Mouse (Mus musculus) thymus, postnatal 4 days (tissue): ENCODE results near the gene Ube2t.
A peak's percentile ranks its signal among the peaks of the same experiment; 100 is the strongest.

Experiments used
- DNase-seq: peaks from one replicate; pipeline ENCODE4 v3.0.0; 2021

Ube2t gene

GRCm38 (mm10) chr1:134962053-134962803 is at the start of gene Ube2t:
Gene Ube2t, plus strand, starts transcription at chr1:134962565.
- peak; percentile 96 for DNase-seq

- no peak for DNase-seq
Measured at GRCm38 (mm10) chr1:134913535-134913934, 48.8 kb upstream of the Ube2t start.

GRCm38 (mm10) chr1:134915421-134915820 is 46.9 kb upstream of the Ube2t start:
- no peak for DNase-seq

- no peak for DNase-seq
Measured at GRCm38 (mm10) chr1:134919010-134919409, 43.4 kb upstream of the Ube2t start.

GRCm38 (mm10) chr1:134932431-134932830 is 29.9 kb upstream of the Ube2t start:
- DNase-seq: no peak

DNA sequence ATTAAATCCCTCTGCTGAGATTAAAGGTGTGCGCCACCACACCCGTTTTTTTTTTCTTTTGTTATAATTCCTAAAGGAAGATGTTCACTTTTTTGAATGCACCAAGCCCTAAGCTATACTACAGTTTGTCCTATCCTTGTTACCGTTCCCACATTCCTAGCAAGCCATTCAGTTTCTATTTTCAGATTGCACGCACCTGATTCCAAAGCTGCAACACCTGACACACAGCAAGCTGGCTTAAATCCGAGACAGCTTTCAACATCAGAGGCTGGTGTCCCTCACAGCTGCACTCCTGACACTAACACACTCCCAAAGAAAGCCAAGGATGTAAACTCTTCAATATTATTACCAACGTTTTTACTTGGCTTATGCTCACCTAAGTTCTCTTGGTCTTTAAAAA is 26.0 kb upstream of the Ube2t start:
- DNase-seq: no peak

DNA sequence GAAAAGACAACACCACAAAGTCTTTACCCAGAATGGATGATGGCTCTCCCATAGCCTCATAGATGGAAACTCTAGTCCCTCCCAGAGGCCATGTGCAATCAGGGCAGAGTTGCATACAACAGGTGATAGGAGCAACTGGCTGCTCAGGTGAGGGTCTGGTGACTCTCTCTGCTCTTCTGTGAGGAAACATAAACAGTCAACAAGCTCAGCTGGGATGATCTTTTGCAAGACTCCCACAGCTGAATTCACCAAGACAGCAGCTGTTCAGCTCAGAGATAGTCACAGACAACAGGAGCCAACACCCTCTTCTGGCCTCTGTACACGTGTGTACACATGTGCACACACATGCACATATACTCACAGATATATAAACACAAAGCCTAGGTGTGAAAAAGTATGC is 24.1 kb upstream of the Ube2t start:
- DNase-seq: no peak

DNA sequence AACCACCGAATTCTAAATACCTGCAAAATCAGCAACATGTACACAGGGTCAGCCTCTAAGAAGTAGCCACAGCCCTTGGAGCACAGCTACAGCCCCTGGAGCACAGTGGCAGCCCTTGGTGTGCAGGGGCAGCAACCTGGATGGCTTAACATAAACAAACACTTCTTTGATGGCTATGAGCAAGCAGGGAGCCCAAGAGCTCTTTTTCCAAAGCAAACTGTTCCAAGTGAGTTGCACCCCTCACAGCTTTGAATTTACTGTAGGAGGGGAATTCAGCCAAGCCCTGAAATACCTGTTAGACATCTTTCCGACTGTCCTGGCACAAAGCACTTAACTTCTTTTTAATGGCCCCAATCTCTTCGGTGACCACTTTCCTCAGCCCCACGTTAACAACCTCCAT is 21.5 kb upstream of the Ube2t start:
- DNase-seq: no peak

- no peak for DNase-seq
Measured at GRCm38 (mm10) chr1:134942898-134943297, 19.5 kb upstream of the Ube2t start.

GRCm38 (mm10) chr1:134947590-134947989 is 14.8 kb upstream of the Ube2t start:
- DNase-seq: no peak

DNA sequence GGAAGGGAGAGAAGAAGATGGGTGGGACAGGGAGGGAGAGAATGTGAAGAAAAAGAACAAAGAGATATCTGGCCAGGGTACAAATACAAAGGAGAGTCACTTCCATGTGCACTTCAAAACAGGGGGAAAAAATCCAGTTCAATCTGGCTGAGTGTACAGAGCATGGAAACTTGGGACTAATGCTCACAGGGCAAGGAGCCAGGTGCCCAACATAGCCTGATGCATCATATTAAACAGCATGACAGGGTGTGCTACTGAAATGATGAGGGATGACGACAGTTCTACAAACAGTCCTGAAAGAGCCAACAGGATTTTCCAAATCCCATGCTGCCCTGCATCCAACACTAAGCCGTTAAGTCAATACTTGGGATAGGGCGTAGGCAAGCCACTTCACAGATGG is 12.4 kb upstream of the Ube2t start:
- DNase-seq: no peak

DNA sequence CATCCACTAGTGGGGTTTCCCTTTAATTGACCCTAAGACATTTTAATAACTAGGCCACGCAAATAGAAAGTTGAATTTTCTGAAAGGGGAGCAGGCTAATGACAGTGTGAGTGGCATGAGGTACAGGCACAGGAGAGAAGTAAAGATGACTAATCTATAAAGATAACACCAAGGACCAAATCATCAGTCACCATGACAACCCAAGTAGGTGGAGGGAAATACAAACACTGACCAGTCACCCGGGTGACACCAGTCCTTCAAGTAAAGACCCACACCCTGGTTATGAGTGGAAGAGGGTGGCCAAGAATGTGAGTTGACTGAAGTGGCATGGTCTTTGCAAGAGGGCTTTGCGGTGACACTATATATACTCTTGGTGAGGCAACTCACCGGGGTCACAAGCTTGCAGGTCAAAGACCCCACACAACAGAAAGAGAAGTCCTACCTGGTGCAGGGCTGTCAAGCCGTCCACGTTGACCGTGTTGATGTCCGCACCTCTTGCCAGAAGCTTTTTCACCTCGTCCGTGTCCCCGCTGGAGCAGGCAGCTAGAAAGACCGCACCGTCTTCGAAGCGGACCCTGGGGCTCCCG is 7.2 kb upstream of the Ube2t start:
- DNase-seq: no peak

DNA sequence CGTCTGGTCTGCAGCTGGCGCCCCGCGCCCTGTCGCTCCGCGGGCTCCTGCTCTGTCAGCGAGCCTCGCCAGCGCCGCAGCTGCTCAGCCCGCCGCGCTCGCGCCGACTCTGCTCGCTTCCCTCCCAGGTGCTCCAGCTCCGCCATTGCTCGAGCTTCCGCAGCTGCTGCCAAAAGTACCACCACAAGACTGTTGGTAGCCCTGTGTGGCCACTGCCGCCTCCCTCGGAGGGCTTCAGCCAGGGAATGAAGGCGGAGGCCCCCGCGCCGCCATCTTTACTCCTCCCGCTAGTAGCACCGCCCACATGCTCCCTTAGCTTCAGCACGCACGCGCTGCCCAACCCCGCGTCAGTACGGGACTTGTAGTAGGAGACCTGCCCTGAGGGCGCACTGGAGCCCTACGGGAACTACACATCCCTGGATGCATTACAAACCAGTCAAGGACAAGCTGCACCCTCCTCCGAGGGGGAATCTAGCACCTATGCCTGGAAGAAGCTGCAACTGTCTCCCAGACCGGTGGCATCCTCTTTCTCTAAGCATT is 6.7 kb upstream of the Ube2t start, which contains the start of gene Ppp1r12b:
Gene Ppp1r12b (minus strand): TSS at position 306 of the 540 bp plus-strand sequence.
- DNase-seq: peak; percentile 94

- DNase-seq: no peak
Measured at GRCm38 (mm10) chr1:134960634-134961033, 1.7 kb upstream of the Ube2t start.

- peak; percentile 67 for DNase-seq
Measured at GRCm38 (mm10) chr1:134962821-134963220, 456 bp downstream of the Ube2t start.

GRCm38 (mm10) chr1:134965430-134965829 is 3.1 kb downstream of the Ube2t start:
- no peak for DNase-seq

DNA sequence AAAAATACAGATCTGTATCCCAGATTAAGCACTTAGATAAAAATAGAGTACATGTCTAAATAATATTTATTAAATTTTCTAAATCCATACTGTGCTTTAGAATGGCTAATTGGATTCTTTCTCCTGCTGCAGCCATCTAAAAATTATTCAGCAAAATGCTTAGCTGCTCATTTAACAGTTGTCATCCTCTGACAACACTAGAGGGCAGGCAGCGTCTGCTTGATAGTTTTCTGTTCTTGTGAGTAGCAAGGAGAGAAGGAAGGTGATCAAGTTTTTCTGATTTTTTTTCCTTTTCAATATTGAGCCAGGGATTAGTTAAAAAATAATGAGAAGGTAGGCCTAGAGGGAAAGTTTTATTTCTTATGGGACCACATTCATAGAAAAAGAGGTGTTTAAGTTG is 10.6 kb downstream of the Ube2t start:
- DNase-seq: no peak

DNA sequence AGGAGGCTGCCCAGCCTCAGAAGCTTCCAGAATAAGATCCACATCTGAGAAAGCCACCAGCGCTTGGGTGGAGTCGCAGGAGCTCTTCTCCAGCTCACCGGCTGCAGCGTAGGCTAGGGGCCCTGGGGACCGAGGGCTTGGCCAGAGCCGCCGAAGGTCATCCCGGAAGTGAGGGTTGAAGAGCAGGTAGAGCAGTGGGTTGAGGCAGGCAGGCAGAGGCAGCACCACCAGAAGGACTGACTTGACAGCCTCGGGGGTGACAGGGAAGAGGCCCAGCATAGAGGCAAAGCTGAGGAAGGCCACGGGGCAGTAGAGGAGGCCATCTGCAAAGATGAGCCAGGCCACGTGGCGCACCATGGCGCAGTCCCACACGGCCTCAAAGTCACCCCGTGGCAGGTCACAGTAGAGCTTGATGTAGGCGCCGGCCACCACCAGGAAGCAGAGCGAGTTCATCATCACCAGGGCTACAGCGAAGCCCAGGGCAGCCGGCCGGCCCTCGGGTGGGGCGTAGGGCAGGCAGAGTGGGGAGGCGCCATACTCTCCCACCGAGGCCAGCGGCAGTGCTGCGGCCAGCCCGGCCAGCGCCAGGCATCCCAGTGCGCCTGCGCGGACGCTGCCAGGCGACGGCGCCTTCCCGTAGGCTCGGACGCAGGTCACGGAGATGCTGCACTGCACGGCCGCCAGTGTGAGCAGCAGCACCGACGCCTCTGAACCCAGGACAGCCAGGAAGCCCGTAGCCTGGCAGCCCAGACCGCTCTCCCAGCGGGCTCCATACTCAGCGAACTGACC is 25.0 kb downstream of the Ube2t start:
- peak; percentile 32 for DNase-seq

GRCm38 (mm10) chr1:134987962-134988341 is 25.6 kb downstream of the Ube2t start:
- DNase-seq: peak; percentile 17

GRCm38 (mm10) chr1:134989372-134989771 is 27.0 kb downstream of the Ube2t start:
- peak; percentile 82 for DNase-seq

DNA sequence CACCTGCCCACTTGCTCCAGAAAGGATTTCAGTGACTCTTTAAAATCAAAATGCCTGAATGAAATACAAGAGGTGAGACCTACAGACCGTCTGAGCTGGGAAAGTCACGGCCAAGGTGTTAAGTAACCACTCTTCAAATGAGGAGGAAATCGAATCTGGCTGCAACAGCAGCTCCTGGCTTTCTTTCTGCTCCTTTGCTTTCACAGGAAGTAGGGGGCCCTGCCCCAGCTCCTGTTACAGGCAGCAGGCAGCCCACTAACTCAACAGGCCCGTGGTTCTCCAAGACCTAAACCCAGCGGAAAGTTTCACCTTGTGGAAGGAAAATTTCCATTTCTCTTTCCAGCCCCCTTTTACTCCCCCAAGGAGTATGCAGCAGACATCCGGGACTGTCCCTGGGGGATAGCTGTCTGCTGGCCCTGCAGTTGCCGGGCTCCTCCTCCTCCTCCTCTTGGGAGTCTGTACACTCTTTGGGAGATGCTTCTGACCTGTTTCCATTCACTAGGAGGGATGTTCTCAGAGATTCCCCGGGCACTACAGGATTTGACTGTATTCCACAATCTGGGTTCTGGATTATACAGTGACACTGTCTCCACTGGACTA is 29.8 kb downstream of the Ube2t start:
- peak; percentile 43 for DNase-seq

DNA sequence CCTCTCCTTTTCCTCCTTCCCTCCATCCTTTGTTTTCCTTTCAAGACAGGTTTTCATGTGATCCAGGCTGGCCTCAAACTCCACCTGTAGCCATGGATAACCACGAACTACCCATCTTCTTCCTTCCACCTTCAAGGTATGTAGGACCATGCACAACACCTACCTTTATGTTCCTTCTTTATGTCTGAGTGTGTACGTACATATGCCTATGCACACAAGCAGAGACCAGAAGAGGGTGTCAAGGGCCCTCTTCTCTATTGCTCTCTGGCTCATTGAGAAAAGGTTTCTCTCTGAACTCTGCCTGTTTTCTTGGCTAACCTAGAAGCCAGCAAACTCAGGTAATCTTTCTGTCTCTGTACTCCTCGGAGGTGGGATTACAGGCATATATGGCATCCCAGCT is 32.4 kb downstream of the Ube2t start:
- DNase-seq: no peak

DNA sequence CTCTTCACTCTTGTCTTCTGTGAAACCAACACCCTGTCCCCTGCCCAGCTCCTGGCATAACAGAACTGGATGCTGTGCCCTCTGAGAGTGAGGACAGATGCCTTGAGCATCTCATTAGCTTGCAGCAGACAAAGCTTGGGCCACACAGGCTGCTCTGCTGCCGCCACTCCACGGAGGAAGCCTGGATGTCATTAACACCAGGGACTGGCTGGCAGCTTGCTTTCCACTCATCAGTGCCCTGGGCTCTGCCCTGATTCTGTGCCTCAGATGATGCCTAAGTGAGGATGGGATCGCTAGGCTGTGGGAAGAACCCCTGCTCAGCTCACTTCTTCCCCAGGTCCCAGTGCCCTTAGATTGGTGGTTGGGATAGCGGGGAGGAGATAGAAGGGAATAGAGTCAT is 33.1 kb downstream of the Ube2t start:
- DNase-seq: no peak
